Mouse (Mus musculus): ENCODE data around the gene Paqr8. TPM values are rescaled to one million over a fixed set of nuclear protein-coding genes. Genes with fewer than 3 reads are reported as not detected.

The Paqr8 gene
- polyA plus RNA-seq, 1 experiment = 0.86 TPM

- TF ChIP-seq POLR2A (IDR thresholded peaks at IDR 0.05; ENCODE audit: borderline replicate concordance, low read depth, low read length) (no peak), CTCF (IDR thresholded peaks at IDR 0.05; ENCODE audit: low read depth, low read length) (no peak)
- Histone ChIP-seq H3K4me1 (ENCODE audit: control insufficient read depth, insufficient read depth, low read length) (0 out of 2 replicates have a peak, but pooled peaks cover 3% of the 10 kb centered on the region), H3K27ac (ENCODE audit: insufficient read depth, low read depth, low read length) (no peak overlapping the region), H3K4me3 (ENCODE audit: insufficient read depth, low read length) (peak overlapping the region; percentile 45)
These were observed 61.4 kb downstream of the Paqr8 start for GRCm38 (mm10) chr1:20951799-20952198.

- Histone ChIP-seq H3K27ac (ENCODE audit: insufficient read depth, low read depth, low read length) (no peak overlapping the region), H3K4me3 (ENCODE audit: insufficient read depth, low read length) (no peak overlapping the region), H3K4me1 (ENCODE audit: control insufficient read depth, insufficient read depth, low read length) (0 out of 2 replicates have a peak, but pooled peaks cover 3% of the 10 kb centered on the region)
- no peak for TF ChIP-seq CTCF (IDR thresholded peaks at IDR 0.05; ENCODE audit: low read depth, low read length)
- no peak for TF ChIP-seq POLR2A (IDR thresholded peaks at IDR 0.05; ENCODE audit: borderline replicate concordance, low read depth, low read length)
These were observed 64.5 kb downstream of the Paqr8 start for GRCm38 (mm10) chr1:20954876-20955275.

- no peak overlapping the region for H3K27ac ChIP-seq (ENCODE audit: insufficient read depth, low read depth, low read length)
- no peaks in the 10 kb centered on the region for H3K4me1 ChIP-seq (ENCODE audit: control insufficient read depth, insufficient read depth, low read length)
- H3K4me3 ChIP-seq (ENCODE audit: insufficient read depth, low read length) = no peak overlapping the region
- TF ChIP-seq POLR2A (IDR thresholded peaks at IDR 0.05; ENCODE audit: borderline replicate concordance, low read depth, low read length) (no peak), CTCF (IDR thresholded peaks at IDR 0.05; ENCODE audit: low read depth, low read length) (no peak)
These were observed 79.2 kb downstream of the Paqr8 start for GRCm38 (mm10) chr1:20969642-20970041.

GRCm38 (mm10) chr1:20973389-20973788 is 83.0 kb downstream of the Paqr8 start:
- no peaks in the 10 kb centered on the region for H3K4me1 ChIP-seq (ENCODE audit: control insufficient read depth, insufficient read depth, low read length)
- TF ChIP-seq POLR2A (IDR thresholded peaks at IDR 0.05; ENCODE audit: borderline replicate concordance, low read depth, low read length) = no peak
- TF ChIP-seq CTCF (IDR thresholded peaks at IDR 0.05; ENCODE audit: low read depth, low read length) = no peak
- no peak overlapping the region for H3K4me3 ChIP-seq (ENCODE audit: insufficient read depth, low read length)
- no peak overlapping the region for H3K27ac ChIP-seq (ENCODE audit: insufficient read depth, low read depth, low read length)

- Histone ChIP-seq H3K27ac (ENCODE audit: insufficient read depth, low read depth, low read length) (no peak overlapping the region), H3K4me1 (ENCODE audit: control insufficient read depth, insufficient read depth, low read length) (no peaks in the 10 kb centered on the region), H3K4me3 (ENCODE audit: insufficient read depth, low read length) (no peak overlapping the region)
- TF ChIP-seq CTCF (IDR thresholded peaks at IDR 0.05; ENCODE audit: low read depth, low read length) = no peak
- TF ChIP-seq POLR2A (IDR thresholded peaks at IDR 0.05; ENCODE audit: borderline replicate concordance, low read depth, low read length) = no peak
These were observed 84.1 kb downstream of the Paqr8 start for GRCm38 (mm10) chr1:20974341-20975135.

GRCm38 (mm10) chr1:20980553-20980952 is 90.1 kb downstream of the Paqr8 start:
- Histone ChIP-seq H3K4me1 (ENCODE audit: control insufficient read depth, insufficient read depth, low read length) (no peaks in the 10 kb centered on the region; the same call in 1 of the 2 replicates), H3K27ac (ENCODE audit: insufficient read depth, low read depth, low read length) (no peak overlapping the region)
- TF ChIP-seq POLR2A (IDR thresholded peaks at IDR 0.05; ENCODE audit: borderline replicate concordance, low read depth, low read length) (no peak), CTCF (IDR thresholded peaks at IDR 0.05; ENCODE audit: low read depth, low read length) (no peak)

GRCm38 (mm10) chr1:20981764-20982163 is 91.4 kb downstream of the Paqr8 start:
- TF ChIP-seq POLR2A (IDR thresholded peaks at IDR 0.05; ENCODE audit: borderline replicate concordance, low read depth, low read length) (no peak), CTCF (IDR thresholded peaks at IDR 0.05; ENCODE audit: low read depth, low read length) (no peak)
- Histone ChIP-seq H3K4me1 (ENCODE audit: control insufficient read depth, insufficient read depth, low read length) (no peaks in the 10 kb centered on the region; the same call in 1 of the 2 replicates), H3K4me3 (ENCODE audit: insufficient read depth, low read length) (no peak overlapping the region), H3K27ac (ENCODE audit: insufficient read depth, low read depth, low read length) (no peak overlapping the region)

More at GRCm38 (mm10) chr1:20980553-20980952, 90.1 kb downstream of the Paqr8 start:
- H3K4me3 ChIP-seq (ENCODE audit: insufficient read depth, low read length) = no peak overlapping the region

GRCm38 (mm10) chr1:20984103-20984502 is 93.7 kb downstream of the Paqr8 start:
- TF ChIP-seq POLR2A (IDR thresholded peaks at IDR 0.05; ENCODE audit: borderline replicate concordance, low read depth, low read length) (no peak), CTCF (IDR thresholded peaks at IDR 0.05; ENCODE audit: low read depth, low read length) (no peak)
- H3K4me3 ChIP-seq (ENCODE audit: insufficient read depth, low read length) = no peak overlapping the region
- no peak overlapping the region for H3K27ac ChIP-seq (ENCODE audit: insufficient read depth, low read depth, low read length)
- peaks cover under 1% of the 10 kb centered on the region; the same call in 1 of the 2 replicates for H3K4me1 ChIP-seq (ENCODE audit: control insufficient read depth, insufficient read depth, low read length)

GRCm38 (mm10) chr1:20984582-20984981 is 94.2 kb downstream of the Paqr8 start:
- Histone ChIP-seq H3K4me1 (ENCODE audit: control insufficient read depth, insufficient read depth, low read length) (peaks cover 5% of the 10 kb centered on the region; the same call in 1 of the 2 replicates), H3K4me3 (ENCODE audit: insufficient read depth, low read length) (no peak overlapping the region), H3K27ac (ENCODE audit: insufficient read depth, low read depth, low read length) (no peak overlapping the region)
- TF ChIP-seq CTCF (IDR thresholded peaks at IDR 0.05; ENCODE audit: low read depth, low read length) = no peak
- no peak for TF ChIP-seq POLR2A (IDR thresholded peaks at IDR 0.05; ENCODE audit: borderline replicate concordance, low read depth, low read length)

GRCm38 (mm10) chr1:20986378-20987056 is 96.1 kb downstream of the Paqr8 start:
- peaks cover 6% of the 10 kb centered on the region; the same call in 1 of the 2 replicates for H3K4me1 ChIP-seq (ENCODE audit: control insufficient read depth, insufficient read depth, low read length)
- no peak for TF ChIP-seq POLR2A (IDR thresholded peaks at IDR 0.05; ENCODE audit: borderline replicate concordance, low read depth, low read length)
- no peak for TF ChIP-seq CTCF (IDR thresholded peaks at IDR 0.05; ENCODE audit: low read depth, low read length)
- H3K27ac ChIP-seq (ENCODE audit: insufficient read depth, low read depth, low read length) = no peak overlapping the region
- H3K4me3 ChIP-seq (ENCODE audit: insufficient read depth, low read length) = no peak overlapping the region

Other genes with a start within 250 kb of the Paqr8 start
- gene Il17a, start 159.7 kb upstream of the Paqr8 start, polyA plus RNA-seq (2012; ENCODE audit: insufficient read depth, insufficient read length, missing spikeins) = not detected in 2 replicates
- gene Il17f, start 100.0 kb upstream of the Paqr8 start, polyA plus RNA-seq (2012; ENCODE audit: insufficient read depth, insufficient read length, missing spikeins) = not detected in 2 replicates
- gene Mcm3, start 70.3 kb upstream of the Paqr8 start, polyA plus RNA-seq (2012; ENCODE audit: insufficient read depth, insufficient read length, missing spikeins) = 34.1 and 36.3 TPM in 2 replicates
- gene Efhc1, start 61.0 kb downstream of the Paqr8 start, polyA plus RNA-seq (2012; ENCODE audit: insufficient read depth, insufficient read length, missing spikeins) = 1.4 and 1.7 TPM in 2 replicates
- 7.5 and 7.8 TPM in 2 replicates for gene Tram2, start 188.6 kb downstream of the Paqr8 start, polyA plus RNA-seq (2012; ENCODE audit: insufficient read depth, insufficient read length, missing spikeins)

Data from bone marrow macrophage, adult 2 months (primary cell).